Mouse (Mus musculus): ENCODE measurements around the gene Safb.

Gene Safb

GRCm38 (mm10) chr17:56584257-56585130, at the start of gene Safb, which contains the start of gene Safb2:
Gene Safb (plus strand): TSS chr17:56584825.
Gene Safb2 (minus strand): TSS chr17:56584585.
- DNase-seq (ENCODE audit: low read depth), result peak; percentile 99

- no peak for DNase-seq (ENCODE audit: low read depth)
Measured at GRCm38 (mm10) chr17:56536192-56536591, 48.4 kb upstream of the Safb start.

- no peak for DNase-seq (ENCODE audit: low read depth)
Measured at GRCm38 (mm10) chr17:56536874-56537273, 47.8 kb upstream of the Safb start.

GRCm38 (mm10) chr17:56537912-56538311, 46.7 kb upstream of the Safb start:
- no peak for DNase-seq (ENCODE audit: low read depth)

GRCm38 (mm10) chr17:56540562-56540975, 44.1 kb upstream of the Safb start:
- DNase-seq (ENCODE audit: low read depth), result no peak

GRCm38 (mm10) chr17:56542736-56543135, 41.9 kb upstream of the Safb start:
- no peak for DNase-seq (ENCODE audit: low read depth)

- DNase-seq (ENCODE audit: low read depth), result no peak
Measured at GRCm38 (mm10) chr17:56543684-56544224, 40.9 kb upstream of the Safb start.

GRCm38 (mm10) chr17:56544699-56545387, 39.8 kb upstream of the Safb start:
- DNase-seq (ENCODE audit: low read depth), result no peak

GRCm38 (mm10) chr17:56545945-56546344, 38.7 kb upstream of the Safb start:
- DNase-seq (ENCODE audit: low read depth), result no peak

GRCm38 (mm10) chr17:56546576-56546975, 38.0 kb upstream of the Safb start:
- no peak for DNase-seq (ENCODE audit: low read depth)

- DNase-seq (ENCODE audit: low read depth), result no peak
Measured at GRCm38 (mm10) chr17:56547116-56547845, 37.3 kb upstream of the Safb start.

- no peak for DNase-seq (ENCODE audit: low read depth)
Measured at GRCm38 (mm10) chr17:56547846-56548604, 36.6 kb upstream of the Safb start.

GRCm38 (mm10) chr17:56548605-56549105, 36.0 kb upstream of the Safb start:
- DNase-seq (ENCODE audit: low read depth), result no peak

- DNase-seq (ENCODE audit: low read depth), result no peak
Measured at GRCm38 (mm10) chr17:56550784-56551475, 33.7 kb upstream of the Safb start.

- DNase-seq (ENCODE audit: low read depth), result no peak
Measured at GRCm38 (mm10) chr17:56551841-56552581, 32.6 kb upstream of the Safb start.

GRCm38 (mm10) chr17:56552781-56553363, 31.8 kb upstream of the Safb start:
- no peak for DNase-seq (ENCODE audit: low read depth)

GRCm38 (mm10) chr17:56554122-56554551, 30.5 kb upstream of the Safb start, which contains the start of gene Gm20219:
Gene Gm20219 (minus strand): TSS chr17:56554387.
- DNase-seq (ENCODE audit: low read depth), result no peak

GRCm38 (mm10) chr17:56558448-56558847, 26.2 kb upstream of the Safb start:
- DNase-seq (ENCODE audit: low read depth), result no peak

GRCm38 (mm10) chr17:56559386-56559785, 25.2 kb upstream of the Safb start:
- DNase-seq (ENCODE audit: low read depth), result no peak

Measured in fibroblast of lung, adult 2 months (primary cell).